ENCODE assay signal across 30 mouse cellular contexts in genomic region chr9:15727168-15727567, GRCm38 (mm10). TPM values are rescaled to one million over a fixed set of nuclear protein-coding genes. Genes with fewer than 3 reads are reported as not detected.
DNase-seq lines count a peak whose midpoint lies in the region; ATAC-seq lines count a peak whose summit lies in the region.
"Had no signal": no experiment of that assay in that cellular context is flagged by ENCODE, and none has a peak within 500 bp of the region (broad histone marks: within the 10 kb centered on the region; RNA-seq: fewer than 3 reads in every experiment).

No protein-coding gene starts in this region.

- no peak overlapping the region for H3K27ac ChIP-seq in heart, embryonic 10.5 days
- no peak overlapping the region for H3K27ac ChIP-seq in hindbrain, embryonic 13.5 days
- H3K27ac ChIP-seq: embryonic facial prominence, embryonic 10.5 days; embryonic facial prominence, embryonic 13.5 days; forebrain, embryonic 12.5 days; forebrain, embryonic 15.5 days; gastrocnemius, adult 2 months; heart, embryonic 15.5 days; hindbrain, embryonic 15.5 days had no signal

- H3K4me3 ChIP-seq in heart, embryonic 10.5 days: no peak overlapping the region
- H3K4me3 ChIP-seq in hindbrain, embryonic 13.5 days: no peak overlapping the region
- H3K4me3 ChIP-seq: embryonic facial prominence, embryonic 10.5 days; embryonic facial prominence, embryonic 13.5 days; erythroblast, embryonic 14.5 days; forebrain, embryonic 12.5 days; forebrain, embryonic 15.5 days; gastrocnemius, adult 2 months; heart, embryonic 12.5 days; heart, embryonic 15.5 days; hindbrain, embryonic 15.5 days had no signal

- no peak for ATAC-seq in hindbrain, embryonic 13.5 days (ENCODE audit: low FRiP score)
- ATAC-seq: forebrain, embryonic 15.5 days; intestine, postnatal 0 days; Patski had no signal

- H3K36me3 ChIP-seq in heart, embryonic 10.5 days: peaks cover 66% of the 10 kb centered on the region
- peaks cover 87% of the 10 kb centered on the region for H3K36me3 ChIP-seq in hindbrain, embryonic 13.5 days
- H3K36me3 ChIP-seq: G1E had no signal

- peak; percentile 61 for DNase-seq in adrenal gland, adult 2 months
- DNase-seq in adrenal gland, postnatal 4 days (ENCODE audit: low spot score in 2 of 2): no peak
- peak; percentile 35 for DNase-seq in heart, embryonic 10.5 days (ENCODE audit: low spot score)
- no peak for DNase-seq in heart, postnatal 4 days
- DNase-seq in adrenal gland, postnatal 25 days: peak; percentile 22
- DNase-seq in thymus, postnatal 14 days: no peak
- DNase-seq: B cell, adult 2 months; cerebellum, adult 11 months; cerebellum, adult 2 months; cerebellum, adult 9-11 months; cerebellum, postnatal 25 days; embryo, embryonic 11 days; gastrocnemius, adult 2 months; gastrocnemius, postnatal 25 days; heart, postnatal 10 days; heart, postnatal 36 days; kidney, adult 2 months had no signal

- H3K9ac ChIP-seq in hindbrain, embryonic 13.5 days: no peak overlapping the region
- H3K9ac ChIP-seq: embryonic facial prominence, embryonic 13.5 days; forebrain, embryonic 12.5 days; forebrain, embryonic 15.5 days; heart, embryonic 12.5 days; heart, embryonic 15.5 days; hindbrain, embryonic 15.5 days had no signal

- H3K9me3 ChIP-seq in heart, embryonic 10.5 days: no peaks in the 10 kb centered on the region
- H3K9me3 ChIP-seq in hindbrain, embryonic 13.5 days: no peaks in the 10 kb centered on the region
- H3K9me3 ChIP-seq: embryonic facial prominence, embryonic 10.5 days; embryonic facial prominence, embryonic 13.5 days; forebrain, embryonic 12.5 days; forebrain, embryonic 15.5 days; G1E; heart, embryonic 12.5 days; heart, embryonic 15.5 days; hindbrain, embryonic 15.5 days had no signal

- H3K27me3 ChIP-seq in heart, embryonic 10.5 days (ENCODE audit: insufficient read depth, poor library complexity, severe bottlenecking): no peaks in the 10 kb centered on the region
- H3K27me3 ChIP-seq in hindbrain, embryonic 13.5 days: no peaks in the 10 kb centered on the region
- H3K27me3 ChIP-seq: CH12.LX; embryonic facial prominence, embryonic 13.5 days; forebrain, embryonic 12.5 days; forebrain, embryonic 15.5 days; heart, embryonic 12.5 days; heart, embryonic 15.5 days; hindbrain, embryonic 15.5 days; Patski had no signal

- H3K4me1 ChIP-seq in heart, embryonic 10.5 days: no peaks in the 10 kb centered on the region
- H3K4me1 ChIP-seq in hindbrain, embryonic 13.5 days (replicated peaks): peaks cover 7% of the 10 kb centered on the region
- H3K4me1 ChIP-seq: embryonic facial prominence, embryonic 13.5 days; heart, embryonic 12.5 days; heart, embryonic 15.5 days; hindbrain, embryonic 15.5 days had no signal

- no peak overlapping the region for H3K4me2 ChIP-seq in hindbrain, embryonic 13.5 days
- H3K4me2 ChIP-seq: embryonic facial prominence, embryonic 13.5 days; forebrain, embryonic 12.5 days; forebrain, embryonic 15.5 days; heart, embryonic 12.5 days; heart, embryonic 15.5 days; hindbrain, embryonic 15.5 days had no signal

- 92% methylated on average over 8 of the region's 8 CpGs for WGBS in heart, embryonic 10.5 days
- WGBS in hindbrain, embryonic 13.5 days: 94% methylated on average over 8 of the region's 8 CpGs

RNA-seq across cellular contexts. Expression of gene Slc36a4, which starts 17.6 kb away (rescaled TPM):
- 10 to 100 TPM; 30.6 to 31.2 TPM for total RNA-seq in adrenal gland, adult 2 months (2021)
- 3.0 and 5.0 TPM in 2 replicates for polyA plus RNA-seq in adrenal gland, adult 2 months (2012; rRNA removed)
- 10 to 100 TPM; 34.6 to 38.6 TPM for total RNA-seq in adrenal gland, postnatal 4 days (2021)
- 9.2 and 11.1 TPM in 2 replicates for polyA plus RNA-seq in heart, embryonic 10.5 days (2016; fragmentation: Nextera tagmentation; extraction: Ambion mirVana)
- total RNA-seq in heart, postnatal 4 days (2021): 10 to 100 TPM; 17.1 to 17.3 TPM
- total RNA-seq in adrenal gland, postnatal 25 days (2021): 33.6 and 38.6 TPM in 2 replicates
- 21.4 and 27.2 TPM in 2 replicates for polyA plus RNA-seq in hindbrain, embryonic 13.5 days (2015; fragmentation: Nextera tagmentation; extraction: Ambion mirVana)
- polyA plus RNA-seq: G1E had no signal

Comparison
In these comparisons a context has a peak if more than half of its experiments do, and no peak if none do; other contexts are left out.
1. DNase-seq: peak in adrenal gland, adult 2 months (single experiment), heart, embryonic 10.5 days (single experiment) and adrenal gland, postnatal 25 days (single experiment); none in adrenal gland, postnatal 4 days (0 of 2), heart, postnatal 4 days (single experiment) and thymus, postnatal 14 days (single experiment).